Mouse (Mus musculus): ENCODE results near the gene Pitpnb.

GRCm38 (mm10) chr5:111313833-111314232 is 16.7 kb upstream of the Pitpnb start:
- TF ChIP-seq TAL1 (conservative IDR thresholded peaks at IDR 0.05; ENCODE audit: low read depth, low read length) (no peak), CTCF (IDR thresholded peaks at IDR 0.05; ENCODE audit: low read depth, low read length) (no peak), GATA1 (IDR thresholded peaks at IDR 0.05; ENCODE audit: borderline replicate concordance, low read length) (no peak)

All from G1E (cell line).